Mouse (Mus musculus) yolk sac, embryonic 10.5 days (tissue): ENCODE data around the gene Osm.

ENCODE experiments used
- DNase-seq: peaks from one replicate; pipeline ENCODE4 v3.0.0-alpha.2; 2017; ENCODE audit warnings: low spot score

Gene Osm

GRCm38 (mm10) chr11:4240151-4240550 is 3.9 kb downstream of the Osm start:
- DNase-seq = no peak

- no peak for DNase-seq
These were observed 5.0 kb downstream of the Osm start for GRCm38 (mm10) chr11:4241180-4241579.

GRCm38 (mm10) chr11:4246126-4246525 is 9.9 kb downstream of the Osm start:
- DNase-seq = no peak

GRCm38 (mm10) chr11:4246623-4247022 is 10.4 kb downstream of the Osm start:
- no peak for DNase-seq

- DNase-seq = no peak
These were observed 11.2 kb downstream of the Osm start for GRCm38 (mm10) chr11:4247201-4247959.

GRCm38 (mm10) chr11:4249151-4249550 is 12.9 kb downstream of the Osm start:
- DNase-seq = no peak

GRCm38 (mm10) chr11:4250290-4250689 is 14.1 kb downstream of the Osm start:
- no peak for DNase-seq

GRCm38 (mm10) chr11:4251376-4251775 is 15.2 kb downstream of the Osm start:
- no peak for DNase-seq

GRCm38 (mm10) chr11:4252886-4253285 is 16.7 kb downstream of the Osm start:
- DNase-seq = no peak

- no peak for DNase-seq
These were observed 20.8 kb downstream of the Osm start, which contains the start of gene Lif for GRCm38 (mm10) chr11:4256846-4257607. Gene Lif, plus strand, starts transcription at chr11:4257557.

GRCm38 (mm10) chr11:4257756-4258155 is 21.5 kb downstream of the Osm start:
- no peak for DNase-seq

- peak; percentile 72 for DNase-seq
These were observed 22.4 kb downstream of the Osm start for GRCm38 (mm10) chr11:4258657-4259082.

GRCm38 (mm10) chr11:4260463-4261187 is 24.4 kb downstream of the Osm start:
- DNase-seq = no peak

- no peak for DNase-seq
These were observed 24.9 kb downstream of the Osm start for GRCm38 (mm10) chr11:4261188-4261494.

- DNase-seq = peak; percentile 20
These were observed 25.7 kb downstream of the Osm start for GRCm38 (mm10) chr11:4261969-4262368.

- DNase-seq = peak; percentile 25
These were observed 26.6 kb downstream of the Osm start for GRCm38 (mm10) chr11:4262847-4263246.

- no peak for DNase-seq
These were observed 27.1 kb downstream of the Osm start for GRCm38 (mm10) chr11:4263296-4263695.

GRCm38 (mm10) chr11:4264066-4264465 is 27.8 kb downstream of the Osm start:
- no peak for DNase-seq

GRCm38 (mm10) chr11:4266271-4267201 is 30.3 kb downstream of the Osm start:
- peak; percentile 49 for DNase-seq

GRCm38 (mm10) chr11:4267202-4267578 is 31.0 kb downstream of the Osm start:
- no peak for DNase-seq

GRCm38 (mm10) chr11:4268500-4268899 is 32.3 kb downstream of the Osm start:
- DNase-seq = no peak
